Mouse (Mus musculus): ENCODE data around the gene B3gnt3. TPM values are rescaled to one million over a fixed set of nuclear protein-coding genes. Genes with fewer than 3 reads are reported as not detected.

The B3gnt3 gene
- polyA plus RNA-seq, 1 experiment from 2014 or later, result 1.7 TPM

DNA sequence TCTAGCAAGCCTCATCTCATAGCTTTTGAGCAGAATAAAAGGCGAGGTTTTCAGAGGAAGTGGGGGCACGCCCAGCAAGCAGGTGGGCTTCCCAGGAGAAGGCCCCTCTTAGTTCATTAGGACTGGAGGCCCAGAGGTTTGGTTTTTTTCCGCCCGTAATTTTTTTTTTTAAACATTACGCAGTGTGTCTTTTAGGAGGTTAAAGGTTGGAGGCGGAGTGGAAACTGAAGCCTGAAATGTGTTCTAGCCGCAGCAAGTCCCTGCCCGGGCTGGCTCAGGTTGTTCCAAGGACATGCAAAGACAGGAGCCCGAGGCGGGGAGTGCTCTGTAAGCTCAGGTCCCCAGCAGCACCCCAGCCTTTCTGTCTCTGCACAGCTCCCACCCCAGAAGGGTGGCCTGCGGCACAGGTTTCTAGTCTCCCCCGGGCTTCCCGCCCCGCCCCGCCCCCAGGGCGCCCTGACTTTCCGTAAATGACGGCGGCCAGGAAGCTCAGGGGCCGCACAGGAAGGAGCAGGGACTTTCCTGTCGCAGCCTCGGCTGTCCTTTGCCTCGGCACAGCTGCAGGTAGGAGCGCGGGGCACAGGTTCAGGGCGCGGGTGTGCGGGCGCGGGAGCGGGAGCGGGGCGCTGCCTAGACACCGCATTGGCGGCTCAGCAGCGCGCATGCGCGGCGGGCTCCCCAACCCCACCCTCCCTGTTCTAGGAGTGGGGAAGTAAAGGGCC is 25.4 kb downstream of the B3gnt3 start, which contains the start of gene Jak3:
Gene Jak3 (plus strand): TSS at position 277 of the 722 bp plus-strand sequence.
- ATAC-seq (ENCODE audit: insufficient number of reproducible peaks, low FRiP score, low TSS enrichment, low read depth), result no peak
- no peaks in the 10 kb centered on the region; the same call in 1 of the 2 replicates for H3K9me3 ChIP-seq
- peak within 1 kb of the TSS; percentile 65 for H3K4me3 ChIP-seq
- peak within 1 kb of the TSS; percentile 71 for H3K27ac ChIP-seq
- WGBS, result 3% methylated on average over 40 of the region's 40 CpGs
- peak within 1 kb of the TSS; percentile 63 for H3K9ac ChIP-seq
- peaks cover 45% of the 10 kb centered on the region for H3K4me1 ChIP-seq
- no peaks in the 10 kb centered on the region for H3K36me3 ChIP-seq
- peaks cover 63% of the 10 kb centered on the region for H3K27me3 ChIP-seq
- H3K4me2 ChIP-seq, result peak within 1 kb of the TSS; percentile 86

DNA sequence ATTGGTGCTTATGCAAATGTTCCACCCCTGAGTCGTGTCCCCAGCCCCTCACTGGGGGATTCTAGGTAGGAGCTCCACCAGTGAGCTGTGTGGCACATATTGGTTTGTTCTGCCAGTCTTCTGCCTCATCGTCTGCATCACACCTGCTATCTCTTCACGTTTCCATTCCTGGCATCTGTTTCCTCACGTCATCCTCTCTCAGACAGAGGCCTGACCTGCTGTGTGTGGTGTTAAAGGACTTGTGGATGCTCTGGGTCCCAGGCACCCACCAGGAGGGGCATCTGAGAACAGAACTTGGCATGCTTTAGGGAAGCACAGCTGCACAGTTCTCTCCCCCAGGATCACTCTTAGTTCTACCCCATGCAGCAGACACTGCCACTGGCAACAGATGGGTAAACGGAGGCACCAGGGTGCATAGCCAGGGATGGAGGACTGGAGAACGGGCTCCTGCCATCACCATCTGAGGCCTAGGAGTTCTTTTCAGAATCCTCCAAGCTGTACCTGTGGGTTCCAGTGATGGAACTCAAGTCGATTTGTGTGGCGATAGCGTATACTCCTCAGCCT is 26.1 kb downstream of the B3gnt3 start:
- H3K4me1 ChIP-seq, result peaks cover 49% of the 10 kb centered on the region
- no peaks in the 10 kb centered on the region for H3K36me3 ChIP-seq
- H3K27ac ChIP-seq, result peak overlapping the region; percentile 71
- peak overlapping the region; percentile 65 for H3K4me3 ChIP-seq
- no peak for ATAC-seq (ENCODE audit: insufficient number of reproducible peaks, low FRiP score, low TSS enrichment, low read depth)
- no peak overlapping the region for H3K9ac ChIP-seq
- H3K4me2 ChIP-seq, result peak overlapping the region; percentile 86
- H3K9me3 ChIP-seq, result no peaks in the 10 kb centered on the region; the same call in 1 of the 2 replicates
- H3K27me3 ChIP-seq, result peaks cover 63% of the 10 kb centered on the region
- WGBS, result 34% methylated on average over 9 of the region's 9 CpGs

DNA sequence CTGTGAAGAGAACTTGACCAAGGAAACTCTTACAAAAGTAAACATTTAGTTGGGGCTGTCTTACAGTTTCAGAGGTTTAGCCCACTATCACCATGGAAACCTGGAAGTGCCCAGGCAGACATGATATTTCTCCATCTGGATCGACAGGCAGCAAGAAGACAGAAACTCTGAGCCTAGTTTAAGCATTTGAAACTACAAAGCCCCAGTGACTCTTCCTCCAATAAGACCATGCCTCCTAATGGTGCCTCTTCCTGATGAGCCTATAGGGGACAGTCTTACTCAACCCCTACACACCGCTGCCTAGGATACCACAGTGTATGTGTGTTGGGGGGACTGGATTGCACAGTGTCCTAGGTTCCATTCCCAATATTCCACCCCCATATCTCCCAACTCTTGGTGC is 27.5 kb downstream of the B3gnt3 start:
- Histone ChIP-seq H3K27me3 (peaks cover 63% of the 10 kb centered on the region), H3K4me1 (peaks cover 42% of the 10 kb centered on the region), H3K27ac (no peak overlapping the region), H3K9ac (no peak overlapping the region), H3K4me2 (no peak overlapping the region), H3K36me3 (no peaks in the 10 kb centered on the region), H3K4me3 (no peak overlapping the region), H3K9me3 (no peaks in the 10 kb centered on the region; the same call in 1 of the 2 replicates)
- no peak for ATAC-seq (ENCODE audit: insufficient number of reproducible peaks, low FRiP score, low TSS enrichment, low read depth)
- WGBS, result 70% methylated on average over 2 of the region's 2 CpGs

DNA sequence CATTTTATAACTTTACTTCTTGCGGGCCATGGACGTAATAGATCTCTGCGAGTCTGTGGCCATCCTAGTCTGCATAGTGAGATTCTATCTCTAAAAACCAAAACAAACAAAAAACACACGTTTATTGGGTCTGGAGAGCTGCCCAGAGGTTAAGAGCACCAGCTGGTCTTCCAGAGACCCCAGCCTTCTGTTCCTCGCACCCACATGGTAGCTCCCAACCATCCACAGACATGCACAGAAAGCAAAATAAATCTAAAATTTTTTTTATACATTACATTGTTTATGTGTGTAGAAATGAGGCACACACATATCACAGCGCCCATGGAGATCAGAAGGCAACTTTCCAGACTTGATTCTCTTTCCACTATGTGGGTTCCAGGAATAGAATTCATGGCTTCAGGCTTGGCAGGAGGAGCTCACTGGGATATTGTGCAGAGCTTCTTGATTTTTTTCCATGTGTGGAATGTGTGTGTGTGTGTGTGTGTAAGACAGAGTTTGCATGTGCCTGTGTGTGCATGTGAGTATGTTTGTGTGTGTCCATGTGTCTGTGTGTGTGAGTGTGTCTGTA is 29.3 kb downstream of the B3gnt3 start:
- Histone ChIP-seq H3K27me3 (peaks cover 60% of the 10 kb centered on the region), H3K9me3 (no peaks in the 10 kb centered on the region), H3K4me3 (peak overlapping the region; percentile 49; the same call in 1 of the 2 replicates), H3K4me1 (peaks cover 45% of the 10 kb centered on the region), H3K36me3 (no peaks in the 10 kb centered on the region), H3K4me2 (peak overlapping the region; percentile 96), H3K27ac (no peak overlapping the region), H3K9ac (0 out of 2 replicates have a peak overlapping the region, but pooled peaks have one; percentile 2)
- no peak for ATAC-seq (ENCODE audit: insufficient number of reproducible peaks, low FRiP score, low TSS enrichment, low read depth)
- 50% methylated on average over 6 of the region's 6 CpGs for WGBS

DNA sequence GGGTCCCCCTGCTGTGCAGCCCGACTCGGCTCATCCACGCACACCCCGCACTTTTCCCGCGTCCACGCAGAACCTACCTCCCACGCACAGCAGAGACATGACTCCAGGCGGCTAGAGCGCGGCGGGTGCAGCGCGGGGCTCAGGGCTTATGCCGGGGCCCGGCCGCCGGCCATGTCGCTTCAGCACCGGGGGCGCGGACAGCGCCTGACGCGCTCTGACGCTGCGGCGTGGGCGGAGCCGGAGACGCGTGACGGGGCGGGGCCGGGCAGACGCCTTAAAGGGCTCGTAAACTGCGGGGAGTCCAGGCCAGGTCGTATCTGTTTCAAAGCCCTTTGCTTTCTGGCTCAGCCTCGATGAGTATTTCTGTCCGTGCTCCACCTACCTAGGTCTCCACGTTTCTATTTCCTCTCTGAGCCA is 30.0 kb downstream of the B3gnt3 start, which contains the start of gene Unc13a:
Gene Unc13a (minus strand): TSS at position 209 of the 417 bp plus-strand sequence.
- Histone ChIP-seq H3K27ac (no peak within 1 kb of the TSS), H3K9ac (0 out of 2 replicates have a peak within 1 kb of the TSS, but pooled peaks have one; percentile 2), H3K4me2 (peak within 1 kb of the TSS; percentile 96), H3K9me3 (no peaks in the 10 kb centered on the region), H3K27me3 (peaks cover 62% of the 10 kb centered on the region), H3K36me3 (no peaks in the 10 kb centered on the region), H3K4me3 (peak within 1 kb of the TSS; percentile 49), H3K4me1 (peaks cover 41% of the 10 kb centered on the region)
- ATAC-seq (ENCODE audit: insufficient number of reproducible peaks, low FRiP score, low TSS enrichment, low read depth), result peak; percentile 38
- under 1% methylated on average over 42 of the region's 42 CpGs for WGBS

DNA sequence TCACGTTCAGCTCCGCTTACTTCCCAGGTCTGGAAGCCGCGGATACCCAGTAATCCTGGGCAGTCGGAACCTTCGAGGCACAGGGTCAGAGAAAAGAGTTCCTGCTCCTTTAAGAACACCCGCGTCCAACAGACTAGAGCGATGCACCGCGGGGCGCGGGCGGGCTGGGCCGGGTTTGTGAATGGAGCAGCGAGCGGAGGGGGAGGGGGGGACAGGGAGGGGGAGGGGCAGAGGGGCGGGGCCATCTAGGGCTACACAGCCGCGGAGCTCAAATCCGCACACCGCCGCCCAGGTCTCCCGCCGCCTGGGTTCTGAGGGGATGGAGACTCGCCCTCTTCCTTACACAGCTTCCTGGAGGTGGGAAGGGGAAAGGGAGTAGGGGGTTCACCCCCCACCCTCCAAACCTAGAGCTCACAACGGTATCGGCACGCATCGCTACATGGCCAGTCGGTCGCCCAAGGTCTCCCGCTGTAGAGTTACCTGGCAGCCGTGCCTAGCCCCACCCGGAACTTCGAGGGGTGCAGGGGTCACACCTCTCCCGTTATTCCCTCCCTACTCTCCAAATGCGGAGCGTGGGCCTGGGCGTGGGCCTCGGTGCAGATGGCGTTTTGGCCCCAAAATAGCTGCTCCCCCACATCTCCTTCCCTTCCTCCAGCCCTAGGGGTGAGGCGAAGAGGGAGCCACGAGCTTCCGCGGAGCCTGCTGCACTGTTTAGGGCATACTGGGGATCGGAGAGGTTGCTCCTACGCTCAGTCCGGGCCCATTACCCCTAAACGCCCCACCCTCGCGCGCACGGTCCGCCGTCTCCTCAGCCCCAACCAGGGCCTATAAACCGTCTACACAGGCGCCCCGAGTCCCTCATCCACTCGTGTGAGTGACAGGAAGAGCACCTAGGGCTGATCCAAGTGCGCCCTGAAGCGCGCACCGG is 30.7 kb downstream of the B3gnt3 start:
- Histone ChIP-seq H3K4me3 (peak overlapping the region; percentile 49), H3K36me3 (no peaks in the 10 kb centered on the region), H3K9me3 (no peaks in the 10 kb centered on the region), H3K27ac (no peak overlapping the region), H3K9ac (no peak overlapping the region), H3K4me1 (peaks cover 36% of the 10 kb centered on the region), H3K4me2 (peak overlapping the region; percentile 96), H3K27me3 (peaks cover 67% of the 10 kb centered on the region)
- WGBS, result under 1% methylated on average over 54 of the region's 64 CpGs
- ATAC-seq (ENCODE audit: insufficient number of reproducible peaks, low FRiP score, low TSS enrichment, low read depth), result peak; percentile 2; the same call in 1 of the 2 replicates

DNA sequence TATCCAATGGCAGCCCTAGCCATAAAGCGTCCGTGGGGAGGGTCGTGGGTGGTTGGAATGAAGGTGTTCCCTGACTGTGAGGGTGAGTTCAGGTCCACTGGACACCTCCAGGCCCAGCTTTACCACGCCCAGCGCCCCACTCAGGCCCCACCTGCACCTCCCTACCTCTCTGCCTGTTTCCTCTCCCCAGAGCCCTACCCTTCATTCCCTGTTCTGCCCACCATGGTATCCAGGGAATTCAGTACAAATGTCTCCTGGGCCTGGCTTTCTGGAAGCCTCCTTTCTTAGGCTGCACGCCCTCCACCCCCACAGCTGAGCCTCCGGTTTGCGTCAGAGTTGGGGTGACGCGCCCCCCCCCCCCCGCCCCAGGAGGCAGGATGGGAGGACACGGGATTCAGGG is 31.4 kb downstream of the B3gnt3 start:
- no peak for ATAC-seq (ENCODE audit: insufficient number of reproducible peaks, low FRiP score, low TSS enrichment, low read depth)
- Histone ChIP-seq H3K9me3 (no peaks in the 10 kb centered on the region), H3K27me3 (peaks cover 67% of the 10 kb centered on the region), H3K4me3 (peak overlapping the region; percentile 49), H3K27ac (no peak overlapping the region), H3K4me2 (peak overlapping the region; percentile 96), H3K9ac (no peak overlapping the region), H3K36me3 (no peaks in the 10 kb centered on the region), H3K4me1 (peaks cover 35% of the 10 kb centered on the region)
- 15% methylated on average over 12 of the region's 12 CpGs for WGBS

DNA sequence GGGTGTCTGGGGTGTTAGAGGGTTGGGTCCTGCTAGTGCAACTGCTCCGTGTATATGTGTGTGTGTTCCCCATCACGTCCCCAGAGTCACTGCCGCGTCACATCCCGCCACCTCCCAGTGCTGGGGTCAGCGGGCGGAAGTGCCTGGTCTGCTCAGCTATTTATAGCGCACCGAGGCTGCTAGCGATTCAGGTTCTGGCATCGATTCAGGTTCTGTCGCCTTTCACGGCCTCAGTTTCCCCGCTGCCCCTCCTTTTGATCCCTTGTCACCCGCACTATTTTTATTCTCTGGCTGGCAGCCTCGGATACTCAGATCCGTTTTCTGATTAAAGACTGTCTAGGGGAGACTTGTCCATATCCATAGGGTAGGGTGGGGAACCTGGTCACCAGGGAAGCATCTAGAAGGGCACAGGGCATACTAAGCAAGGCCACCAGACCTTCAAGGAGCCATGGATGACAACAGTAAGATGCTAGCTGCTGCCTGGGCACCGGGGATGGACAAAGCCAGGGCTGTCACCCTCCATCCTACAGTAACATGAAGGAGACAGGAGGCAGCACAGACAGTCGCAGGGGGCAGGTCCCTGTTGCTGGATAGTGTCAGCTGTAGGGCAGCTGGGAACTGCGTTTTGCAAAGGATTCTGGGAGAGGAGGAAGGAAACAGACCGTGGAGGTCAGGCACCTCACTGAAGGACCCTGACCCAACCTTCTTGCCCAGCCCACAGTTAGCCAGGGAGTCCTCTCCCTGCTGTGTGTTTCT is 33.2 kb downstream of the B3gnt3 start:
- WGBS, result 2% methylated on average over 21 of the region's 21 CpGs
- Histone ChIP-seq H3K9me3 (no peaks in the 10 kb centered on the region), H3K9ac (no peak overlapping the region), H3K4me3 (no peak overlapping the region), H3K4me1 (peaks cover 35% of the 10 kb centered on the region), H3K4me2 (no peak overlapping the region), H3K27me3 (peaks cover 80% of the 10 kb centered on the region), H3K27ac (no peak overlapping the region), H3K36me3 (no peaks in the 10 kb centered on the region)
- no peak for ATAC-seq (ENCODE audit: insufficient number of reproducible peaks, low FRiP score, low TSS enrichment, low read depth)

DNA sequence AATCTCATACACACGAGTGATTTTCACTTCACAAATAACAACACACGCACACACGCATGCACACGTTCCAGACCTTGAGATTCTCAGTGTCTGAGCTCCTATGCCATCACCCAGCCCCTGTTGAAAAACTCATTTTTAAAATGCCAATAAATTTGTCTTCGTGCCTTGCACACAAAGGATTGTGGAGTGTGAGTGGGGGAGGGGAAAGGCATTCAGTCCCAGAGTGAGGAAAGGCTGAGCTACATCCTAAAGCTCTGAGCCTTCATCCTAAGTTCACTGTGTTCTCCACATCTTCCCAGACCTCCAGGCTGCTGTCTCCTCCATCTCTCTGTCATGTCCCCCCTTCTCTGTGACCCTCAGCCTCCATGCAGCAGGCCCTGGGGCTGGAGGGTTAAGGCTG is 34.3 kb downstream of the B3gnt3 start:
- Histone ChIP-seq H3K27ac (no peak overlapping the region), H3K36me3 (no peaks in the 10 kb centered on the region), H3K9ac (no peak overlapping the region), H3K27me3 (peaks cover 86% of the 10 kb centered on the region), H3K4me1 (peaks cover 33% of the 10 kb centered on the region), H3K9me3 (no peaks in the 10 kb centered on the region), H3K4me2 (no peak overlapping the region), H3K4me3 (no peak overlapping the region)
- ATAC-seq (ENCODE audit: insufficient number of reproducible peaks, low FRiP score, low TSS enrichment, low read depth), result no peak
- WGBS, result 55% methylated on average over 5 of the region's 5 CpGs

DNA sequence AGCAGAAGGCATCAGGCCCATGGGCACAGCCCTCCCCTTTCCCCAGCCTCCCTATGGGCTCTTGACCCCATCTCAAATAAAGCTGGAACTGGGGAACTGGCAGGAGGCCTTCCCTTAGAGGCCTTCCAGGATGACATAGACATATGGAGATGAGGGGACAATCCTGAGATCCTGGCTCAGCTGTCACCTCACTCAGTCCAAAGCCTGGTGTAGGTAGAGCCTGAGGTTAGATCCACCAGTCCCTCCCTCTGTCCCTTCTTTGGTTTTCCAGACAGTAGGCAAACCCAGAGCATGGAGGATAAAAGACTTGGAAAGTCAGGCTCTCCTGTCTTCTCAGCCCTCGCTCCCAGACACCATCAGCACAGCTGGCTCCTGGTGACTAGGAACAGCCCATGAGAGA is 34.7 kb downstream of the B3gnt3 start:
- H3K4me1 ChIP-seq, result peaks cover 29% of the 10 kb centered on the region
- 65% methylated on average over 1 of the region's 1 CpGs for WGBS
- H3K9me3 ChIP-seq, result no peaks in the 10 kb centered on the region
- no peaks in the 10 kb centered on the region for H3K36me3 ChIP-seq
- H3K9ac ChIP-seq, result no peak overlapping the region
- peaks cover 90% of the 10 kb centered on the region for H3K27me3 ChIP-seq
- H3K27ac ChIP-seq, result no peak overlapping the region
- no peak overlapping the region for H3K4me2 ChIP-seq
- ATAC-seq (ENCODE audit: insufficient number of reproducible peaks, low FRiP score, low TSS enrichment, low read depth), result no peak
- no peak overlapping the region for H3K4me3 ChIP-seq

Data from limb, embryonic 15.5 days (tissue).